Mouse (Mus musculus): Measurements from ENCODE around the gene Prelp.

Gene Prelp

DNA sequence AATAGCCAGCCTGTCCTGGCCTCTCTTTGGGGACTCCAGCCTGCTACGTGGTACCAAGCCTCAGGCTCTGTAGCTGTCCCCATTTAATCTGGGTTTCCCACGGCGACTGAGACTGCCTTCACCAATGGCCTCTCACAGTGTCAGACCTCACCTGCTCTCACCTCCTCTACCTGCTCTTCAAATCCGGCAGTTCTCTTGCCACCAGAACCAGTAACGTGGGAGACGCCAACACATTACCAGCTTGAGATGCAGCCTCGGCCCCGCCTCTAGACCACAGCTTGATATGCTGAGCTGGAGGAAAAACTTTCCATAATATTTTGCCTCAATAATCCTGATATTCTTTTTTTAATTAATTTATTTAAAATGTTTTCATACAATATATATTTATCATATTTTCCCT is 18.5 kb upstream of the Prelp start:
- in situ Hi-C loops (cut with MboI, MseI) = loop anchor here in 1 of 2 experiments (10.0 kb wide), 1 partner anchor 715 kb away; no protein-coding TSS in a partner anchor

DNA sequence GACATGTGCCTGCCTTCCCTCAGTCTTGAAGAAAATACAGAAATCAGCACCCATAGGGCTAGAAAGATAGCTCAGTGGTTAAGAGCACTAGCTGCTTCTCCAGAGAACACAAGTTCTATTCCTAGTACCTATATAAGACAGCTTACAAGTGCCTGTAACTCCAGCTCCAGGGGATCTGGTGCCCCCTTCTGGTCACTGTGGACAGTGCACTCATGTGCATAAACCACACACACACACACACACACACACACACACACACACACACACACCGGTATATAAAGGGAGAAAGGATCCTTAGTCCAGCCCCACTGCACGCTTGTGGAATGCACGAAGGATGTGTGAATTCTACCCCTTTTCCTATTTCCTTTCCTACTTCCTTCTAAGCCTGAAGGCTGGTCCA is 15.0 kb upstream of the Prelp start:
- in situ Hi-C loops (cut with MboI, MseI) = loop anchor here in 1 of 2 experiments (10.0 kb wide), 1 partner anchor 719 kb away; no protein-coding TSS in a partner anchor

DNA sequence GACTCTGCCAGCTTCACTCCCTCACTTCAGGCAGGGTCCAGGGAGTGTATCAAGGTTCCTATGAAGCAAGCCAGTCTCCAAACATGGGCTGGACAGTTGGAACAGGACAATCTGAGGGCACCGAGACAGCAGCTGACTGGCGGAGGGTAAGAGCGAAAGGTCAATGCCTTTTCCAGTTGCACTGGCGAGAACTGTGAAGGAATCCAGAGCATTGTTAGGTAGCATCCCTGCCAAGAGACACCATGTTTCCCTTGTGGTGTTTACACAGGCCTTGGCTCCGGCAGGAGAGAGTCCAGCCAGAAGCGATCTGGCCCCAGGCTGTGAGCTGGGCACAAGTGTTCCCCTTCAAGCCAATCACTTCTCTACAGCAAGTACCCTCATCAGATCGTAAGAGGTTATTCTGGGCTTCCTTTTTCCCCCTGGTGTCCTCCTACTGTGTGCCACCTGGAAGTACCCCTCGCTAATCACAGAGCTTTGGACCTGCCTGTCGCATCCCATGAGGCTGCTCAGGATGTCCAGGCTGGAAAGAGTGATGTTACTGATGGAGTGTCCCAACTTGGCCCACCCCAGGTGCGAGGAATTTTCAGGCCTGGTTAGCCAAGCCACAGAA is 13.2 kb upstream of the Prelp start:
- in situ Hi-C loops (cut with MboI, MseI) = loop anchor here in 1 of 2 experiments (10.0 kb wide), 1 partner anchor 720 kb away; no protein-coding TSS in a partner anchor

DNA sequence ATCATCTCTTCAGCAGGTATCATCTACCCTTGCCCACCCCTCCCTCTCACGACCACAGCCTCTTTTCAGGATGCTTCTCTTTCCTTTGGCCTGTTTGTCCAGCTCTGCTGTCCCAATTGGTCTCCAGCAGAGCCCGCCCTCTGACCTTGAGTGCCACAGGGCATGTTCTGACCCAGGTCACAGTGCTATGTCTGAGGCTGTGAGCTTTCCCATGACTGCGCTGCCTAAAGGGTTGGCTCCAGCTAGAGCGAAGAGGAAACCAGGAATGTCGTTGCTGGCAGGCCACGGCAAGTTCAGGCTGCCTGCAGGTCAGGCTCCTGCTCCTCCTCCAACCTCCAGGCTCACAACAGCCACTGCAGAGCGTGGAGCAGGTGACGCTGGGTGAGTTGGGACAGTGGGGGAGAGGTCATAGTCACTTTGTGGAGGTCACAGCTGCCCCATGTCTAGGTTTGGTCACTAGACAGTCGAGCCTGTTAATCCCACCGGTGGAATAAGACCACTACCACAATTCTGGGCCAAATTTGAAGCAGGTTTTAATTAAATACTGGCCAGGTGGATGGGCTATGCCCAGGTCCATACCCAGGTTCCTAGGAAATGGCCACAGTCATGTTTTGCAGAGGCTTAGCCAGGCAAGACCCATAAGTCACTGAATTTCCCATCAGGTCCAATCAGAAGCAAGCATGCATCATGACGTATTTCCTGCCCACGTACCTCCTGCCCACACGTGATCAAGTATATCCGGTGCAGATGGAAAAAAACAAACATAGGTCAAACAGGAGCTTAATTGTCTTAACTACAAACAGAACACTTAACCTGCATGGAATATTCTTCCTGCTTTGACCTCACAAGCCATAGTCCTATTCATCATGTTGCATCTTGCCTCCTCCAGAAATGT is 12.3 kb upstream of the Prelp start:
- in situ Hi-C loops (cut with MboI, MseI) = loop anchor here in 1 of 2 experiments (10.0 kb wide), 1 partner anchor 721 kb away; no protein-coding TSS in a partner anchor

DNA sequence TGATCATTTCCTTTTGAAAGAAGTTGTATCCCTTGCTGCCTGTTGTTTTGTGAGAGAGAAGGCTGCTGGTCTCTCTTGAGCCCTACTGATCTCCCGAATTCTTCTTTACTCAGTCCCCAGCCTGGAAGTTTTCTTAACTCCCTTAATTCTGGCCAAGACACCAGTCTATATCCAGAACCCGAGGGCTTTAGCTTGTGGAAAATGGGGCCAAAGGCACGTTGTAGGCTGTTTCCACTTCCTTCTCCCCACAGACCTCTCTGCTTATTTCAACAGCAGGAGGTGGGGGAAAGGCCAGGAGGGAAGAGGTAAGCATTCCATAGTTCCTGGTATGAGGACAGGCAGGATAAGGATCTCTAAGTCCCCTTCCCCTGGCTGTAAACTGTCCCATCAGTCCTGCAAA is 8.8 kb upstream of the Prelp start:
- in situ Hi-C loops (cut with MboI, MseI) = loop anchor here in 1 of 2 experiments (10.0 kb wide), 1 partner anchor 725 kb away; no protein-coding TSS in a partner anchor

DNA sequence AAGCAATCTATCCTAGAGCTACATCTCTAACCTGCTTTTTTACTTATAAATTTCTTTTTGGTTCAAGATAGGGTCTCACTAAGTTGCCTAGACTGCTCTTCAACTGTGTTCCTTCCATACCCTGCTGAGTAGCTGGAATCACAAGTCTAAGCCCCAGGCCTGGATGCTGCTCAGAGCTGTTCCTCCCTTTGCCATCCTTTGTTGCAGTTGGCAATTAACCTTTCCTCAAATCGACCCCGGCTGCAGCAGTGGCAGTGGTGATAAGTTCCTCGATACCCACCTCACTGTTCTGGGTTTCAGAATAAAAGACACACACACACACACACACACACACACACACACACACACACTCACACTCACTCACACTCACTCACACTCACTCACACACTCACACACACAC is 4.0 kb upstream of the Prelp start:
- in situ Hi-C loops (cut with MboI, MseI) = no loop called here

DNA sequence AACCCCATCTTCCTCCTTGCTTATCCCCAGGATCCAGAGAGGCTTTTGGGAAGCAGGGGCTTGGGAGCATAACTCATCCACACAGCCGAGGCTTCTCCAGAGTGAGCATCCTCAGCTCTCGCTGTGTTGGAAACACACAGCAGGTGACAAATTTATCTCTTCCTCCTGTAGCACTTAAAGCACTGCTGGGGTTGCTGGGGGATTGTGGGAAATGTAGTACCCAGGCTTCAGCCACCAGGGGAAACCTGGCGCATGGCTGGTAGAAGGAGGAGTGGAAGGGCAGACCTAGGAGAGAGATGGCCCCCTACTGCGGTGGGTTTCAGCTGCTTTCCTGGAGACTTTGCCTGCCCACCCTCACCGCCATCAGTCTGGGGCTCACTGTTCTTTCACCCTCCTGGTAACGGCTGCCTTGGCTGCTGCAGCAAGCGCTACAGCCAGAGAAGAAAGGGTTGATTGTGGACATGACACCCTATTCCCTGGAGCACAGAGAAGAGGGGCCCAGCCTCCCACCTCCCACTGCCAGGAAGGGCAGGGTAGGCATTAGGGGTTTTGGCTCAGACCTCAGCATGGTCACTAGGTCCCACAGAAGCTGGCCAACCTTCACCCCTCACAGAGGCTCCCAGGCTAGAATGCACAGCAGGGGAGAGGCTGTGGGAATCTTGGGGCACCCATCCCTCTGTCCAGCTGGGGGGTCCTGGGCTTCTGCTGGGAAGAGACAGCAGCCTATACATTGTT is 3.1 kb upstream of the Prelp start:
- in situ Hi-C loops (cut with MboI, MseI) = no loop called here

DNA sequence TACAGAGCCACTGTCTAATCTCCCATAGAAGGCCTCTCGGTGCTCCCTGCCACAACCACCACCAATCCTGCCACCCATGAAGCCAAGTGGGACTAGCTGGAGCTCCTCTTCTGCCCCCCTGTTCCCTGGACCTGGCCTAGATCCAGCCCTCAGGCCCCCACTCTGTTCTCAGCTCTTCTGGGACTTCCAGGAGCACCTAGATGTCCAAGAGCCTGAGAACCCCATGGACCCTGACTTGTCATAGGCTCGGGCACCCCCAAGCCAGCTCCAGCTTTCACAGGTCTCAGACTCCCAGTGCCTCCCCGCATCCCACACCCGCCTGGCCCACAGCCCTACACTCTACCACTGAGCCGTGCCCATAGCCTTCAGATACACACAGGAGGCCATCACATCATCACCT is 1.9 kb upstream of the Prelp start:
- in situ Hi-C loops (cut with MboI, MseI) = no loop called here

DNA sequence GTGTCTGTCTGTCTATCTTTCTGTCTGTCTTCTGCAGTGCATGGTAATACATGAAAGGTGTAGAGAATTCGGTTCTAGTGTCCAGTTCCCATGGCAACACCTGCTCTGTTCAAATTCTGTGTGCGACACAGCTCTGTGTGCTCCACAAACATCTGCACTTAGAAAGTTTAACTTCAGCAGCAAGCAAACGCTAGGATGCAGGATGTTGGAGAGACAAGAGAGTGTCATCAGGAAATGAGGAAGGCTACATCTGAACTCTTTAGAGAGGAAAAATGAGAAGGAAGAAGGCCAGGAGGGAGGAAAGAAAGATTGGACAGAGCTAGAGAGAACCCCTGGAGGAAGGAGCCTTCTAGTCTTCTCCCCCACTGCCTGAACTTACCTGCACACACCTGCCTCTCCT is 338 bp downstream of the Prelp start:
- in situ Hi-C loops (cut with MboI, MseI) = no loop called here

DNA sequence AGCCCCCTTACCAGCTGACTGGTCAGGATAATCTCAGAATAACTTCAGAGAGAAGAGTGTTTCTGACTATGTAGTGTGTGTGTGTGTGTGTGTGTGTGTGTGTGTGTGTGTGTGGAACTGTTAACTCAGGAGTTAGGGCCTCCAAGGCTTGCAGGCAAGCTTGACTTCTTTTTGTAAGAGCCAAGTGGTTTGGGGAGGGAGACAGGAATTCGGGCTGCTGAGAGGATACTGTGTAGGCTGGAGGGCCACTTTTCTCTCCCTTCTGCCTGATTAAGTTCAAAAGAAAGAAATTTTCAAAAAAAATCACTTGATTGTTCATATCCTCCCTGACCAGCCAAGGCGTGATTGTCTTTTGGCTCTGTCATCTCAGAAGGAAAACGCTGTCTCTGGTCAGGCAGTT is 813 bp downstream of the Prelp start:
- in situ Hi-C loops (cut with MboI, MseI) = no loop called here

DNA sequence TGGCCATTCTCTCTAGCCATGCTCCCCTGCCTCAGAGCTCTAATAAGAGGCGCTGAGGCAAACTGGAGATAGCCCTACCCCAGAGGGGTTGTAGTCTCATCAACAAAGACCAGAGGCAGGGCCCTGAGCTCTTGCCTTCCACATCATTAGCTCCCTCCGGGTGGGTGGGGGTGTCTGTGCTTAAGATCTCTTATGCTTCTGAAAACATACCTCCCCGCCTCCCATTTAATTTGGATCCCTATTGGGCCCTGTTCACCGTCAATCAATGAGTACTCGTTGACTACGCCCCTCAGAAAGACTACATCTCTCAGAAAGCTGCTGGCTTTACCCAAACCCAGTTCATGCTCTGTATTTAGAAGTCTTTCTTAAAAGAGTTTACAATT is 3.1 kb downstream of the Prelp start:
- in situ Hi-C loops (cut with MboI, MseI) = no loop called here

DNA sequence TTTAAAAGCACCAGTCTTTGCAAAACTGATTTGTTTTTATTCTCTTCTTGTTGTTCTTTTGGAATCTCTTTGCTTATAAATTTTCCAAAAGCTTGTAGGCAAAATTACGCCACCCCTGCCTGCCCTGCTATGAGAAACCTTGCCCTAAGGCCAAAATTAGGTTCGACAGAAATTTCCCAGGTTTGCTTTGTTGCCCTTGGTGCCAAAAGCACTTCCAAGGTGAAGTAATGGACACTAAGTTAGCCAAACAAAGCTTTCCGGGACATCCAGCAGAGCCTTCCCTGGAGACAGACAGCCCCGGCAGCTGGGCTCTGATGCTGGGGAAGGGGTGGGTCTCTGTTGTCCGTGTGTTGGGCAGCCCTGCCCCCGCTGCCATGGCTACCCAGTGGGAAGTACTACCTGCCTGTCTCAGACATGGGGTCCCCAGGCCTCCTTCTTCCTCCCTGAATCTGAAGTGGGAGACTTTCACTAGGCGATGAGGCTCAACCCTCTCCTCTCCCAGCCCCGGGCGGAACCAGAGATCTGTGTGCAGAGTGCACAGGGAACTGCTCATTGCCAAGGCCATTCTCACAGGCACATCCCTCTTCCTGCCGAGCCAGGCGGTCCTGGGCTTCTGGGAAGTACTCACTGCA is 3.6 kb downstream of the Prelp start:
- in situ Hi-C loops (cut with MboI, MseI) = no loop called here

DNA sequence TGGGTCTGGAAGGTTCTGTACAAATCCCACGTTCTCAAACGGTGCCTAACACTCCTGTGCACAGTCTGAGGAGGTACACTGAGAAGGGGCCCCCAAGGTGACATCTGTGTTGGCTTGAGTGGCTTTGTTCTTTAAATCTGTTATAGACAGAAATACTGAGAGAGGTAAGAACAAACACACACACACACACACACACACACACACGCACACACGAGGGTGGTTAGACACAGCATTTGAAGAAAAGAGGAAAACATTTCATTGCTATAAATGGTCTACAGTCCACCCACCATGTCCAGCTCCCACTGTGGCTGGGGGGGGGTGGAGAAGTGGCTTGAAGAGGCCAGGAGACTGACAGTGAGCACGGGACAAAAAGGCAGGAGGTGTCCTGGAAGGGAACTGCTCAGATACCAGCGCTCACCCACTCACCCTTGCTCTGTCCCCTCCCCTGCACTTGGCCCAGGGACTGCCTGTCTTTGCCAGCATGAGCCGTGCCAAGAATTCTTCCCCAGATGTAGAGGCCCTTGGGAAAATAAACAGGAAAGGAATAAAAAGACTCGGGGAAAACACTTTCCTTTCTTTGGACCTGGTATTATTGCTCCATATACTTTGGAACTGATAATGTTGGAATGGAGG is 5.4 kb downstream of the Prelp start:
- in situ Hi-C loops (cut with MboI, MseI) = no loop called here

DNA sequence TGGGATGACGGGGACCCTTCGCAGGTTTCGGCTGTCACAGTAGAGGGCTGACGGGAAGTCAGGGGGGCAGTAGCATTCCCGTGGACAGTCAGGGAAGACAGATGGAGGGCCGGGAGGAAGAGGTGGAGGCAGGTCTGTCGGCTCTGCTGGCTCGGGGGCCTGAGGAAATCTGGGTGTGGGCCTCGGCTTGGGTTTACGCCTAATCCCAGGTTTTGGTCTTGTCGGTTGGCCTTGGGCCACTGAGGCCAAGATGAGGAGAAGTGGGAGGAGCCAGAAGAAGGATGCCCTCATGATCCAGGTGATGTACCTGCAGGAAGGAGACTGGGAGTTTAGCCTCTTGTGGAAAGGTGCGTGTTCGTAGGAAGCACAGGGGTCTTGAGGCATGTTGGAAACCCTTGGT is 6.1 kb downstream of the Prelp start:
- in situ Hi-C loops (cut with MboI, MseI) = no loop called here

DNA sequence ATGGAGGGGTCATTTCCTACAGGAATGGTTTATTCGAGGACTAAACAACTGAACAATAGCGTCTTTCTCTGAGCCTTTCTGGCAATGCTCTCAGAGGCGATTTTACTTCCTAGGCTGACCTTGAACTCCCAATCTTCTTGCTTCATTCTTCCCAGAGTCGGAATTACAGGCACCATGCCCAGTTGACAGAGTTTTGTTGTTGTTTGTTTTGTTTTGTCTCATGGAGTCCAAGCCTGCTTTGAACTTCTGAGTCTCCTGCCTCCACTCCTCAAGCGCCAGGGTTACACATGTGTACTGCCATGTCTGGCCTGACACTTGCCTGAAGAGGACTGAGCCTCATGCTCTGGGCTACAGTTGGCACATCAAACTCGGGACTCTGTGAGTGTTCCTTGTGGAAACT is 8.2 kb downstream of the Prelp start:
- in situ Hi-C loops (cut with MboI, MseI) = loop anchor here (5.0 kb wide), 2 partner anchors 134 to 194 kb away; no protein-coding TSS in a partner anchor

DNA sequence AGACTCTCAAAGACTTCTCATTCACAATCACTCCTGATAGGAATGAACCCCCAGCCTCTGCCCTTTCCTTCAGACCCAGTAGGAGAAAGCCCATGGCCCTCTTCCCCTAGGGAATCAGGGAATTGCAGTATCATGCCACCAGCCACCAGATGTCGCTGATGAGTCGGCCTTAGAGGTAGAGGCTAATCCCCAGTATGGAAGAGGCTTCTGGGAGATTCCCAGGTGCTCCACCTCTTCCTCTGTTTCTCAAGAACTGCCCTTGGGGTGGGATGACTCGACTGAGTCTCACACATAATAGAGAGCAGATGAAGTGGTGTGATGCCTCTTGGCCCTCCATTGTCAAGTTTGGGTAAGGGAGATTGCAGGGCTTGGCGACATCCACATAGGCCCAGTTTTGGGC is 9.8 kb downstream of the Prelp start:
- in situ Hi-C loops (cut with MboI, MseI) = loop anchor here (5.0 kb wide), 2 partner anchors 136 to 196 kb away; no protein-coding TSS in a partner anchor

DNA sequence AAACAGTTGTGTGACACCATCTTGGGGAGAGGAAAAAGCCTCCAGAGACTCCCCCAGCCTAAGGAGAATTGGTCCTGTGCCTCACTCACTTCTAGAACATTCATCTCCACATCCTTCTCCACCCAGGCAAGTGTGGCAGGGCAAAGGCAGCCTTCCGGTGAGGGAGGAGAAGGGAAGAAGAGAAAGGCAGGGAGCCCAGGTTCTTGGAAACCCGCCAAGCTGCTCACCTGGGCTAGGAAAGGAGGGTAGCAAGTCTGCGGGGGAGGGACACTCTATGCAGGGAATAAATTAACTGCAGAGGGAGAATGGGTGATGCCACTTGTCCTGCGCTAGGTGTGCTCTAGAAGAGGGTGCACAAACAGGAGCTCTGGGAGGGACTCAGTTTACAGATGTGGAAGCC is 10.2 kb downstream of the Prelp start:
- in situ Hi-C loops (cut with MboI, MseI) = loop anchor here (5.0 kb wide), 2 partner anchors 136 to 196 kb away; no protein-coding TSS in a partner anchor

DNA sequence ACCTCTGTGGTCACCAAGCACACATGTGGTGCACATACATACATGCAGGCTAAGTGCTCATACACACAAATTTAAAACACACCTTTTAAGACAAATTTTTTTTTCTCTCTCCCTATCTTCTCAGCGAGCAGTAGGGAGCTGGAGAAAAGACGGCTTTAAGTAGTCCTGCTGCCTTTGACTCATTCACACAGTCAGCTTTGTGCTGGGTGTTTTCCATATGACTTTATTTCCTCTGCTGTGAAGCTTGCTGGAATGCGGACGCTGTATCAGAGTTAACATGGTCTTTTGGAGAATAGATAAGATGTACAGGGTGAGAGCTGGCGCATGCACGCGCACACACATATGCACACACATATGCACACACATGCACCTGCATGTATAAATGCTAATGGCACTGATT is 11.1 kb downstream of the Prelp start:
- in situ Hi-C loops (cut with MboI, MseI) = loop anchor here (5.0 kb wide), 2 partner anchors 137 to 197 kb away; no protein-coding TSS in a partner anchor

DNA sequence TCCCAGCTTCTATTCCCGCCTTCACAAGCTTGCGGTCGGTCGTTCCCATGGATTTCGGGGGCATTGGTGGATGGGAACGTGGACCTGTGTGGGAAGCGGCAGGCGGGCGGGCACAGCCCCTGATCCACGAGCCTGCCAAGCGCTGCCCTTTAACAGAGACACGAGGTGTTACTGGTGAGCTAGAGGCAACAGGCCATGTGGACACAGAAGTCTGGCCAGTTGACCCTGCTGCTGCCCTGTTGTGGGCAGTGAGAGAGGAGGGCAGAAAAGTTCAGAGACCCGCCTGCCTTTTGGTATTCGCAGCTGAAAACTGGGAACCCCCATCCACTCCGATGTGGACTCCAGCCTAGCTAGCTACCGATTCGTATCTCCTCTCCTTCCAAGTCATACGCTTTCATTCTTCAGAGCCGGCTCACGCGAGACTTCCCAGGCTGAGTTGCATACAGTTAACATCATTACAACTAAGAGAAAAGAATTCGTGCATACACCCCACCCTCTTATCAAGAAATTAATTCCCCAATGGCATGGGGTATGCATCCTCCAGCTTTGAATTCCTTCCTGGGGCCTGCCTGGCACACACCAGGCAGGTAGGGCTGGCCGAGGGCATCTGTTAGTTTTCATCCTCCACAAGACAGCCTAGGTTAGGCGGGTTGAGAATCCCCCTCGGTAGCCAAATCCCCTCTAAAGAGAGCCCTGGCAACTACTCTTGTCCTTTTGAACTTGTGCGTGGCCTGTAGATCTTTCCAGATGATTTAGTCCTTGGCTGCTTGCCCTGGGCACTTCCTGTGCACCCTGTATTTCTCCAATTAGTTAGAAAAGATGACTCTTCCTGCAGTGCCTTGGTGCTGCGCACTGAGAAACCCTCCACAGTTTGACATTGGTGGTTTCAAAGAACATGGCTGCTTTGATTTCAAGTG is 12.3 kb downstream of the Prelp start:
- in situ Hi-C loops (cut with MboI, MseI) = loop anchor here in 1 of 2 experiments (5.0 kb wide), 1 partner anchor 138 kb away; no protein-coding TSS in a partner anchor
